Mouse (Mus musculus): ENCODE measurements around the gene 1700013F07Rik.
"Not testable (repeated sequence)": the region's sequence is repeated elsewhere in the genome, so short reads cannot be mapped to it uniquely, and the experiment has no call there.

The 1700013F07Rik gene

DNA sequence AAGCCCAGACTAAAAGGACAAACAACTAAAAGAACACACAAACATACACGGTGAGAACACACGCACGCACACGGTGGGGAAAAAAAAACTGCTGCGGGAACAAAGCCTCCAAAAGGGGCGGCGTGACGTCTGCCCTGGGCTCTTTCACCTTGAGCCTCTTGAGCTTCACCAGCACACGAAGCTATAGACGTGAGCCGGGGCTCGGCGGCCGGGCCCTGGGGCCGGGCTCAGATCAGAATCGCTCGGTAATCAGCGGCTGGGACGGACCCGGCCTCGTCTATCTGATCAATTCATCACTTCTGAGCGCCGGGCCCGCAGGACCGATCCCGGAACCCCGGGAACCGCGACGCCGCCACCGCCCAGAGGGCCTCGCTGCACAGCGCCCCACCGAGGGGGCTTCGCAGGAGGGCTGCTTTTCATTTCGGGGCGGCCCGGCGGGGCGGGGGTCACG lies 20.2 kb downstream of the 1700013F07Rik start:
- DNase-seq, result no peak

DNA sequence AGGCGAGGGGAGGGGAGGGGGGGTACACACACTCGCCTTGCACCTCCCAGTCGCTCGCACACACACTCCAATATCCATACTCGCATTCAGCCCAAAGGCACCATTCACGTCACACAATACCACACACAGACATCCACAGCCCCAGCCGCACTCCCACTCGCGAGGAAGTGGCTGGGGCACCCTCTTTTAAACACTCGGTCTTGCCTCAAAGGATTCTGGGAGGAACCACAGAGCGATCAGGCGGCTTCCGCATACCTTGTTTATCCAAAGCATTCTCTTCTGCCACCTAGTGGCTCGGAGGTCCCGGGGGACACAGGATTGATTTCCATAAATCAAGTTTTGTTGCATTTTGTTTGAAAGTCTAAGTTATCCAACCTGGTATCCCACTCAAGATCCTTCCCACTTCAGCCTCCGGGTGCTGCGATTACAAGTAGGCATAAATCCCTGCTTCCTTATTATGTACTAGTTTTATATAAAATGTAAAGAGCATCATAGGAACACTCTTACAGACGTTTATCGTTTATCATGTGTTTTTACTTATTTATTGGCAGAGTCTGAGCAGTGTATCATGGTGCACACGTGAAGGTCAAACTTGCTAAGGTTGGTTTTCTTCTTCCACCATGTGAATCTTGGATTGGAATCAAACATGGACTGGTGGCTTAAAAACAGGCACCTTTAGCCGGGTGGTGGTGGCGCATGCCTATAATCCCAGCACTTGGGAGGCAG lies 20.8 kb downstream of the 1700013F07Rik start:
- peak; percentile 84 to 91 for DNase-seq

GRCm38 (mm10) chr3:108557888-108558287 lies 23.9 kb downstream of the 1700013F07Rik start:
- no peak for DNase-seq

DNA sequence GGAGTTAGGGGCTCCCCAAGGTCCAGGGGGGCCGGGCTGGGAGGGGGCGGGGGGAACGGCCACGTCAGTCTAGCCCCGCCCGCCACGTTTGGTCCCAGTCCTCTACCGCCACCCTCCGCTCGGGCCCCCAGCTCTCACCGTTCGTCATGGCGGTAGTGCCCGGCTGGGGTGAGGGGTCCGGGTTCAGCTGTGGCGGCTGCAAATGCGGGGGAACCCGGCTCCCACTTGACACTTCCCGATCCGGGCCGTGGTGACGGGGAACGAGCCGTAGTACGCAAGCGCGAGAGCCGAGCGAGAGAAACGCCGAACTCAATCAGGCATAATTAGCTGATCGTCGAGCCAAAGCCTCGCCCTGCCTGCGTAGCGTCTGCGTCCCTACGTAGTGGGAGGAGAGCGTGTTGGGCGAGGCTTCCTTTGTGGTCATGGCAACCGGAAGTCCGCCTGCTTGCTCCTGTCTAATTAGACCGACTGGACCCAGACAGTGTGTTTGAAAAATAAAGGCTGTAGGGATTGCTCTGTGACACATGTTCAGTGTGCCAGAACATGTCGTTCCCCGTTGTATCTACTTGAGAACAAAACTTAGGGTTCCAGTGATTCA lies 28.3 kb downstream of the 1700013F07Rik start, which contains the start of gene Tmem167b:
Tmem167b (minus strand) TSS at position 334 of the 598 bp plus-strand sequence.
- peak; percentile 92 to 93 for DNase-seq

GRCm38 (mm10) chr3:108562777-108563271 lies 28.9 kb downstream of the 1700013F07Rik start:
- peak; percentile 10 to 38 for DNase-seq

GRCm38 (mm10) chr3:108563309-108563708 lies 29.4 kb downstream of the 1700013F07Rik start:
- peak; percentile 62 to 79 for DNase-seq

- DNase-seq, result no peak
Measured at GRCm38 (mm10) chr3:108567990-108568877, 34.3 kb downstream of the 1700013F07Rik start.

- DNase-seq, result not testable (repeated sequence)
Measured at GRCm38 (mm10) chr3:108569636-108570035, 35.7 kb downstream of the 1700013F07Rik start.

- DNase-seq, result no peak
Measured at GRCm38 (mm10) chr3:108570813-108571212, 36.9 kb downstream of the 1700013F07Rik start.

DNA sequence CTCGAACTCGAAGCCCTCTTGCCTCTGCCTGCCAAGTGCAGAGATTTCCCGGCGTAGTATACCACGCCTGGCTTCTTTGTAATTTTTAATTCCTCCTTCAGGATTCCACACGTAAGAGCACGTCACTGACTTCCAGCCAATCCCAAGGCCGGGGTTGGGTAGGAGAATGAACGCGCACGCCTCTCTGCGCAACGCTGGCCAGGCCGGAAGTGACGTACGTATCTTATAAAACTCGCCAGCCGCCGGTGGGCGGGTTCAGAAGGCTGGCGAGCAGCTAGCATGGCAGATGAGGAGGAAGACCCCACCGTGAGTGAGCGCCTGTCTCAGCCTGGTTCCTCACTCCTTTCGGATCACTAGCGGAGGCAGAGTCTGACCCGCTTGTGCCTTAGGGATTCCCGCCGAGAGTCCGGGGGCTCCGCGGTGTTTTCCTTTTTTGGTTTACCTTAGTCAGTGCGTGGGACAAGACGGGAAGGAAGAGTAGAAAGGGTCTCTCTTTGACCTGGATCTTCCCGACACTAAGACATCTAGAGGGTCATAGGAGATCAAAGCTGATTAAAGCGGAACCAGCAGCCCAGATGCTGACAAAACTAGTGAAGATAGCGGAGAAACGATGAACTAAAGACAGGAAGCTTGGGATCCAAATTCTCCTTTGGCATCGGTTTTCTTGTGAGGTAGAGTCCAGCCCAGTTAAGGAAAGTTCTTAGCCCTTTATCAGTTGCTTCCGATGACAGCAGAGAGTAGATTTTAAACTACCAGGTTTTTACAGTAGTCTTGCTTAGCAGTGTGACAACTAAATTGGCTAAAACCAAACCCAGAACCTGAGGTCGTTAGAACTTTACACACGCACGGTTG lies 37.7 kb downstream of the 1700013F07Rik start, which contains the start of gene Taf13:
Taf13 (plus strand) TSS at position 256 of the 852 bp plus-strand sequence.
- peak; percentile 92 to 95 for DNase-seq

- no peak for DNase-seq
Measured at GRCm38 (mm10) chr3:108572309-108573010, 38.5 kb downstream of the 1700013F07Rik start.

DNA sequence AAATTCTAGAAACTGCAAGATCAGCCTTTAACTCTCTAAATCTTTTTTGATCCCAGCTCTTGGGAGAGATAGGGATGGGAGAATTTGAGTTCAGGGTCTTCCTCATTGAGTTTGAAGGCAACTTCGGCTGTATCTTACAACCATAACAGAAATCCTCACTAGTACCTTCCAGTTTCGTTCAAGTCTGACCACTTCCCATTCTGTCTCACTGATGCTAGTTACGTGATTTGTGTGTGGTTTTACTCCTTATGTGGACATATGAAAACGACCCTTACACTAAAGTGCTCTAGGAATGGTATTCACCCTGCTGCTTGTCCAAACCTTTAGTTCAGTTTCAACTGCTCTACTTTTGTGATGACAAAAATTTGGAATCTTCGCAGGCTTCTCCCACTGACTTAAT lies 40.1 kb downstream of the 1700013F07Rik start:
- no peak for DNase-seq

GRCm38 (mm10) chr3:108584580-108584979 lies 50.6 kb downstream of the 1700013F07Rik start:
- no peak for DNase-seq

DNA sequence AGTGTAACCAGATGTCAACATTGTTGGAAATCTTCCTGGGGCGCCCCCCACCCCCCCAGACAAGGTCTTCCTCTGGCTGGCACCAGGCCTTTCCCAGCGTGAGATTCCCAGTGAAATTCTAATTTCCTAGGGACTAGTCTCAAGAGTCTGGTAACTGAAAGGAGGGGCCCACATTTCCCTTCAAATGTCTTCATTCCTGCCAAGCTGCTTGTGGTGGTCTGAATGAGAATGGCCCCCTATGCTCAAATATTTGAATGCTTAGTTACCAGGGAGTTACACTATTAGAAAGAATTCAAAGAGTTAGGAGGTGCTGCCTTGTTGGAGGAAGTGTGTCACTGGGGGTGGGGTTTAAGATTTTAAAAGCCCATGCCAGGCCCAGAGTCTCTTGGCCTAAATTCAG lies 54.5 kb downstream of the 1700013F07Rik start:
- DNase-seq, result no peak

DNA sequence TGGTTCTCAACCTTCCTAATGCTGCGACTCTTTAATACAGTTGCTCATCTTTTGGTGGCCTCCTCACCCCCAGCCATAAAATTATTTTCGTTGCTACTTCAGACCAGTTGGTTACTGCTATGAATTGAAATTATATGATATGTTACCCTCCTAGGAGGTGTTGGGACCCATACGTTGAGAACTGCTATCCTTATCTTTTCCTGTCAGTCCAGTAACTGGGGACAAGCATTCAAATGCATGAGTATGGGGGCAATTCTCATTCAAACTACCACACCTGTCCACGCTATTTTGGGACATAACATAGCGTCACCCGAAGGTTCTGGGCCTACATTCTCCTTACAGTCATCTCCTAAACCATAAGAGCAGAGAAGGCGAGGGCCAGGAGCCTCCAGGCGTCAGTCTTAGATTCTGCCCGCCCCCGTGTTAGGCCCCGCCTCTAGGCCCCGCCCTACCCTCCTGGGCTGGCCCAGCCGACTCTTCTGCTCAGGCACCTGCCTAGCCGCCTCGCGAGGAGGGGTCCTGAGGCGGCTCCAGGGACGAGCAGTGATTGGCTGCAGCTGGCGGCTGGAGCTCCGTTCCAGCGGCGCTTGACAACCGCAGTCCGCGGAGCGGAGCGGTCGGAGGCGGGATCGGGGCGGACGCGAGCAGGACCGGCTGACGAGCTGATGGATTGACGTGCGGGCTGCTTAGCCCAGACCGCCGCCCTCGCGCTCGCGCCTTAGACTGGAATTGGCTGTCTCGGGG lies 57.0 kb downstream of the 1700013F07Rik start, which contains the start of gene Wdr47:
Wdr47 (plus strand) TSS at position 494 of the 744 bp plus-strand sequence.
- peak; percentile 94 to 98 for DNase-seq

DNA sequence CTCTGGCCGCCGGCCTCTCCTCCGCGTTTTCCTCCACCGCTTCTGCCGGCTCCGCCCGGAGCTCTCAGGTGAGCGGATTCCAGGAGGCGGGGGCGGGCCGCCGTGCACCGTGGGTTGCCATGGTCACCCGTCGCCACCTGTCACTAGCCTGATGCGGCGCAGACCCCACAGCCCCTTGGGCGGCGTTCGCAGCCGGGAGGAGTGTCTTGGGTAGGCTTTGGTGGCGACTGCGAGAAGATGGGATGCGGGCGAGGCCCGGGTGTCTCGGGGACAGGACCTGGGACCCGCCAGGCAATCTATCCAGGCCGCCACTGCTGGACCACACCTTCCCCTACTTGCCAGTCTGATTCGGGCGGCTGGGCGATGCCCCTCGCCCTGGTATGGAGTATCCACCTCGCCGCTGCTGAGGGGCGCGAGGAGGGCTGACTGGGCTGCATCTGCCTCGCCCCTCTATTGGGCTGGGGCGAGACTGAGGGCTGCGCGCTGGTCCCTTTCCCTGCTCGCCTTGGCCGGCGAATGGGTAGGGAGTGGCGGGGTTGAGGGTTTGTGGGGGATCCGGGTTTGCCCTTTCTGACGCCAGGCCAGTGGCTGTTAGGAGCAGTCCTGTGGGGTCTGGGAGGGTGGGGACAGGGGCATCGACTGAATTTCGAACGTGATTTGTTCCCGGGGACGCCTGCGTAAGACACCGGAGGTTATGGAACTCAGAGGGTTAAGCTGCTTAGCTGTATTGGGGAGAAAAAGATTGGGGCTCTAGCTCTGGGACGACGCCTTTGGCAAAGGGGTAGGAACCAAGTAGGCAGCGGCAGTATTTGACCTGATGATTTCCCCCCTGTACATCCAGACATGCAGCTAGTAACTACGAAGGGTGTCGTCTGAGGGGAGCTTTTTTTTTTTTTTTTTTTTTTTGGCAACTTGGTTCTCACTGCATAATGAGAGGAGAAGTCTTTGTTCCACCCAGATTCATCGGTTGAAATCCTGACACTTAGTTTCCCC lies 57.9 kb downstream of the 1700013F07Rik start:
- DNase-seq, result no peak

Measured in spleen, adult 18-20 months (tissue).